Mouse (Mus musculus): Measurements from ENCODE around the gene Krt80.
"Not testable (repeated sequence)": the region's sequence is repeated elsewhere in the genome, so short reads cannot be mapped to it uniquely, and the experiment has no call there.

Gene Krt80

DNA sequence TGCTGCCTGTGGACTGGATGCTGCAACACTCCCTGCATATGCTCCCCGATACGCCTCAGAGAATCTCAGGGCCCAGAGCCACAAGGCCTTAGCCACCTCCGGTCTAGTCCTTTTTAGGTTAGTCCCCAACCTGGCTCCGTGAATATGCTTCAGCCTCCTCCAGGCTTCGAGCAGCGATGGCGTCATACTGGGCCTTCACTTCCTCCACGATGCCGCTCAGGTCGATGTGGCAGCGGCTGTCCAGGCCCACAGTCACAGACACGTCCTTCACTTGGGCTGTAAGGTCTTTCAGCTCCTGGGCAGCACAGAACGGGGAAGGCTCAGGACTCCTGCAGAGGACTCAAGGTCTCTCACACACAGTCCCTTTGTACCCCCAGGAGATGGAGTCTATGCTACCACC is 17.9 kb downstream of the Krt80 start:
- DNase-seq (ENCODE audit: low read depth, low spot score): no peak

- no peak for DNase-seq (ENCODE audit: low read depth, low spot score)
Measured at GRCm38 (mm10) chr15:101341797-101342515, 28.0 kb downstream of the Krt80 start.

DNA sequence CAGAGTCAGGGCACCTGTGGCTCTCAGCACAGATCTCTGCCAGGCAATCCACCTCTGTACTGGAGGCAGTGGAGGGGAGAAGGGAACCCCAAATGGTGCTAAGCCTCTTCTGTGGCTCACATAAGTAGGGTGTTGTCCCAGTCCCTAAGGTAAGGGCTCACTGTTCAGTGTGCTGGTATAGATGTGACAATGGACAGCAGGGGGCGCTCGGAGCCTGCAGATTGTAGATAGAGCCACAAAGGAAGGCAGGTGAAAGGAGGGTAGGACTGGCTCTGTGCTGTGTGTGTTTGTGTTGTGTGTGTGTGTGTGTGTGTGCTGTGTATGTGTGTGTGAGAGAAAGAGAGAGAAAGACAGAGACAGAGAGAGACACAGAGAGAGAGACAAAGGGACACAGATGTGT is 30.4 kb downstream of the Krt80 start:
- DNase-seq (ENCODE audit: low read depth, low spot score): peak; percentile 71

DNA sequence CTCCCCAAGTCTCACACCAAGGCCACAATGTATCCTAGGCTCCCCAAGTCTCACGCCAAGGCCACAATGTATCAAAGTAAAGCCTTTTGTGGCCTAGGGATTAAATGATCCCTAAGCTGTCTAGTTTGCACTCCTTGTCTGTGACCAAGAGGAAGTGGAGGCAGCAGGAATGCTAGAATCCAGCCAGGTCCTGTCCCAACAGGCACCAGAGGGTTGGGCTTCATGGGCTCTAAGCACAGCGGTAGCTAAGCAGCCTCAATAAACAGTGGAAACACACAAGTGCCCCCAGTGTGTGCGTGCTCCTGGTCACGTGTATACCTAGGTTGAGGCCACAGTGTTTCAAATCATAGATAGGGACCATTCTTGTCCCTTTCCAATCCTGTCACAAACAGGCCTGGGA is 31.6 kb downstream of the Krt80 start:
- no peak for DNase-seq (ENCODE audit: low read depth, low spot score)

DNA sequence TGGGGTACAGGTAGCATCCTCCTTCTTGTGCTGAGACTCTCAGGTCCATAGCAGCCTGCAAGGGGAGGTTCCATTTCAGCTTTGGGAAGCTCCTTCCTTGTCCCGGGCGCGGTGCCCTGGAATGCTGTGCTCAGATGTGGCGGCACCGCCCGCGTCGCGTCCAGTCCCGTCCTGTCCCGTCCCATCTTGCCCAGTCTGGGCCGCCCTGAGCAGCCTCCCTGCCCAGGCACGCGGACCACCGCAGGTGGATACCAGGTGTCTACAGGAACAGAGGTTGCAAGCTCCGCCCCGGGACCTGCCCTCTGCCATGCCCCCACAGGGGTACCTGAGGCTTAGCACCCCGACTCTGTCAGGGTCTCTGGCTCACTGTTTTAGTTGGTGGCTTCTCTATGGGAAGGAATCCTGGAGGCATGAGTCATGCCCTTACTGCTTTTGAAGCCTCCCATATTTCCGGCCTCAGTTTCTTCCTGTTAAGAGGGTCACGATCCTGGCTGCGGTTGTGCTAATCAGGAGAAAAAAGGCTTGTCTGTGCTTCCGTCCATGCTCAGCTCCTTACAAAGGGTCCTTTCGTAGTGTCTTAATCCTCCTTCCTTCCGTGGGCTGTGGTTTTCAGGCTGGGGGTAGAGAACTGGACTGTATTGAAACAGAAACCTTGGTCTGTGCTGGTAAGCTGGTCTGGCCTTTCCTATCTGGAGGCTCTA is 33.3 kb downstream of the Krt80 start:
- no peak for DNase-seq (ENCODE audit: low read depth, low spot score)

GRCm38 (mm10) chr15:101333648-101334047 is 36.3 kb downstream of the Krt80 start:
- DNase-seq (ENCODE audit: low read depth, low spot score): no peak

- DNase-seq (ENCODE audit: low read depth, low spot score): no peak
Measured at GRCm38 (mm10) chr15:101333165-101333564, 36.8 kb downstream of the Krt80 start.

DNA sequence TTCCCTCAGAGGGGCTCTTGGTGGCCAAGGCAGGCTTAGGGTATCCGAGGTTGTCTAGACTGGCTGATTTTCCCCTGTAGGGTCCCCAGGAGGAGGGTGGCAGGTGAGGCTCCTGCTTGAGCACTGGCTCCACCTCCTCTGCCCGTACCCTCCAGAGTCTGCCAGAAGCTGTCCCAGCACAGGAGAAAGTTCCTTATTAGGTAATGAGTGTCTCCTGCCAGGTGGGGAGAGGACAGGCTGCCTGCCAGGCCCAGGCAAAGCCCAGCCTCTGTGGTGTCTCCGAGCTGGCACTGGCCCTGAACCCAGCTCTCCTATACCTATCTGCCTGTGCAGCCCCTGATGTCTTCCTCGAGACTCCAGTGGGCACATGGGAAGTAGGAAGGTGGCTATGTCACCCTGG is 37.6 kb downstream of the Krt80 start:
- no peak for DNase-seq (ENCODE audit: low read depth, low spot score)

GRCm38 (mm10) chr15:101331090-101331489 is 38.9 kb downstream of the Krt80 start:
- no peak for DNase-seq (ENCODE audit: low read depth, low spot score)

DNA sequence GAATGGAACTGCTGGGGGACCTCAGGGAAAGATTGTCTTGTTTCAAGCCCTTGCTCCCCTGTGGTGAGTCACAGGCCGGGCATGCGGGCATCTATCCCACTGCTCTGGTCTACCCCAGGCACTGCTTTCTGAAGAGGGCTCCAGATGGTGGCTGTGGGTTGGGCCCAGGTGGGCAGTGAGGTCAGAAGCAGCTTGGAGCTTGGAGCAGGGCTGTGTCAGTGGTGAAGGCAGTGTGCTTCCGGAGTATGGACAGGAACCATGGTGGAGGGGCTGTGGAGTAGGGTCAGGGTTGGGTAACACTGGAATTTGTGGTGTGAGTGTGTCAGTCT is 40.4 kb downstream of the Krt80 start:
- no peak for DNase-seq (ENCODE audit: low read depth, low spot score)

- no peak for DNase-seq (ENCODE audit: low read depth, low spot score)
Measured at GRCm38 (mm10) chr15:101328876-101329563, 40.9 kb downstream of the Krt80 start.

GRCm38 (mm10) chr15:101327282-101327681 is 42.7 kb downstream of the Krt80 start:
- peak; percentile 89 for DNase-seq (ENCODE audit: low read depth, low spot score)

DNA sequence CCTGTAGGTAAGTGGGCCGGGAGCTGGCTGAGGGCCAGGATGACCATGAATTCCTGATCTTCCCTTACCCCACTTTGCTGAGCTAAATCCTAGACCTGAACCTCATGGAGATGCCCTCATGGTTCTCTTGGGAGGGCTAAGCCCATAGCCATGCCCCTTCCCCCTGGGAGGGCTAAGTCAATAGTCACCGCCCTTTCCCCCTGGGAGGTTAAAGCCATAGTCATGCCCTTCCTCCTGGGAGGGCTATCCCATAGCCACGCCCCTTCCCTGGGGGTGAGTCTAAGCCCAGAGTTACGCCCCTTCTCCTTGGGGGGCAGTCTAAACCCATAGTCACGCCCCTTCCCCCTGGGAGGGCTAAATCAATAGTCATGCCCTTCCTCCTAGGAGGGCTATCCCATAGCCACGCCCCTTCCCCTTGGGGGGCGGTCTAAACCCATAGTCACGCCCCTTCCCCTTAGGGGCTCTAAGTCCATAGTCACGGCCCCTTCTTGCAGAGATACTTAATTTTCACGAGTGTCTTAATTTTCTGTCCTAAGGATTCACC is 43.9 kb downstream of the Krt80 start:
- no peak for DNase-seq (ENCODE audit: low read depth, low spot score)

DNA sequence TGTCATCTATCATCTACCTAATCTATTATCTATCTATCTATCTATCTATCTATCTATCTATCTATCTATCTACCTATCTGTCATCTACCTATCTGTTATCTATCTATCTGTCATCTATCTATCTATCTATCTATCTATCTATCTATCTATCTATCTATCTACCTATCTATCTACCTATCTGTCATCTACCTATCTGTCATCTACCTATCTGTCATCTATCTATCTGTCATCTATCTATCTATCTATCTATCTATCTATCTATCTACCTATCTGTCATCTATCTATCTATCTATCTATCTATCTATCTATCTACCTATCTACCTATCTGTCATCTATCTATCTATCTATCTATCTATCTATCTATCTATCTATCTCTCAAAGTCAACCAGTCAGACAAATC is 45.6 kb downstream of the Krt80 start:
- DNase-seq (ENCODE audit: low read depth, low spot score): not testable (repeated sequence)

DNA sequence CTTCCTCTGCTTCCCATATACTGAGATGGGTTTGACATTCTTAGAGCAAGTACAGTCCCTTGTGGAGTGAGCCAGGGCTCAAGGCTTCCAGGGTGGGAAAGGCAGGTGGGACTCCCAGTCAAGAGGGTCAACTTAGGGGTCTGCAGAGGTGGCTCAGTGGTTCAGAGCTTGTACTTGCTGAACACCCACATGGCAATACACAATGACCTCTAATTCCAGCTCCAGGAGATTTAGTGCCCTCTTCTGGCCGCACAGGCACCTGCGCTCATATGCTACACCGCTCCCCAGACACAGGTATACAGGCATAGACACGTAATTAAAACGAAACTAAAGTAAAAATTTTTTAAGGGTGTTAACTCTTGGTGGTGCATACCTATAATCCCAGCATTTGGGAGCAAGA is 46.5 kb downstream of the Krt80 start:
- DNase-seq (ENCODE audit: low read depth, low spot score): no peak

DNA sequence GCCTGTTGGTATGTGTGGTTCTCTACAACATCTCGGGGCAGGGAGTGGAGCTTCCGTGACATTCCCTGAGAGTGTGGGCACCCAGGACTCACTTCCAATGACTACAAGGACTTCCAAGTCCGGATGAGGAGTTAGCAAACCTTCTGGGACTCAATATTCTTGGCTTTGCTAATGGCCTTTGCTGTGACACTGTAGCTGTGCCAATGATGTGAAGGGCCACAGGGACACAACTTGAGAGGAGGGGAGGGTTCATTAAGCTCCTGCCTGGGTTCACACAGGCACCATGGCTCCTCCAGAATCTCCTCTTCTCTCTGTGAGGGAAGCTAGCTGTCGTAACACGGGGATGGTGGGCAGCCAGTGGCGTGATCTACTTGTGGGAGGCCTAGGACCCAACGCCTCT is 47.3 kb downstream of the Krt80 start:
- DNase-seq (ENCODE audit: low read depth, low spot score): no peak

DNA sequence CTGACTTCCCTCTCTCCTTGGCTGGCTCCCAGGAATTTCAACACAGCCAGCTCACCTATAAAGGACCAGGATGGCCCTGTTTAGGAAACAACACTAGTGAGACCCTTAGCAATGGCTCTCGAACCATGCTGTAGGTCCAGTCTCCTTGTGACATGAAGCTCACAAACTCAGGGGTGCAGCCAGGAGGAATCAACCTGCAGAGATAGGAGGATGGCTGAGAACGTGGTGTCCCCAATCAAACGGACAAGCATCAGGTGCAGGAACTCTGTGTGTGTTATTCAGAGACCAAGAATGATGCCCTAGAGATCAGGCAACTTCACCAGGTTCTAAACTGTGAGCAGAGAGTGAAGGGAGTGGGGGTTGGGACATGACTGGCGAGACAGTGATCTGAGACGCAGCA is 47.9 kb downstream of the Krt80 start:
- no peak for DNase-seq (ENCODE audit: low read depth, low spot score)

DNA sequence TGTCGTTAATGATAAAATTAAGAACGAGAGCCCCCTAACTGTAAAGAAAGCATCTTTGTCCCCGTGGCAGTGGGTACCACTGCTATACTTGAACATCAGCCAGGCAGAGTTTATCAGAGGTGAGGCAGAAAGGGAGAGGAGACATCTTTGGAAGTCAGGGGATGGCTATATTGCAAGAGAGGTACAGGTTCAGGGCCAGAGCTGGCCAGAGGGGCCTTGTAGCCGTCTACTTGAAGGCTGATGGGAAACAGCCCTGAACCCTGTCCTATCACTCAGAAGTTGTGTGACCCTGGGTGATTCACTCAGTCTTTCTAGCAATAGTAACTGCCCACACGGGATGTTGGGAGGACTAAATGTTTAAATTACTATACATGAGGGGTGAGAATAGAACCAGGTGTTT is 48.8 kb downstream of the Krt80 start:
- DNase-seq (ENCODE audit: low read depth, low spot score): no peak

DNA sequence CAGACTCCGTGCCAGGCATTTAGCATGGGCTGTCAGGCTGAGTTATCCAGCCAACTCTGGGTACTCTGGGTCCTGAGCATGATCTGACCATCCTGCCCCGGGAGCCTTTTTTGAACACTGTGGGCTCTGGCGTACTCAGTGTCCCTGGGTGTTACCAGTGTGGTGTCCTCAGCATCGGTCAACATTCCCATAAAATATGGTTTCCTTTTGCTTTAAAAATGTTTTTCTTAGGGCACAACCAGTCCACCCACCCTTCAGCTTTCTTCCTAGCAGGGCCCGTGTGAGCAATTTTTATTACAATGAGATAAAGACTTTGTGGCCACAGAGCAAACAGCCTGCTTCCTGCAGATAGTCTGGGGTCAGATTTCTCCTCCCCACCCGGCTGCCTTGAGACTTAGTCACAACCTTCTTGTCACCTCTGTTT is 49.3 kb downstream of the Krt80 start:
- no peak for DNase-seq (ENCODE audit: low read depth, low spot score)

GRCm38 (mm10) chr15:101320010-101320617 is 49.8 kb downstream of the Krt80 start:
- no peak for DNase-seq (ENCODE audit: low read depth, low spot score)

- no peak for DNase-seq (ENCODE audit: low read depth, low spot score)
Measured at GRCm38 (mm10) chr15:101318889-101319765, 50.8 kb downstream of the Krt80 start.

Data from skeletal muscle tissue, adult 2 months (tissue).